Mouse (Mus musculus): Measurements from ENCODE around the gene Gm17631. TPM values are rescaled to one million over a fixed set of nuclear protein-coding genes. Genes with fewer than 3 reads are reported as not detected.
"Not testable (repeated sequence)": the region's sequence is repeated elsewhere in the genome, so short reads cannot be mapped to it uniquely, and the experiment has no call there.

The Gm17631 gene
- polyA plus RNA-seq (2014; fragmentation: Nextera tagmentation; extraction: Ambion mirVana), result not detected in 2 replicates

GRCm38 (mm10) chr6:129862349-129862748 lies at the start of gene Gm17631:
Gene Gm17631 (plus strand): TSS chr6:129862649.
- not testable (repeated sequence) for H3K9me3 ChIP-seq (ENCODE audit: control insufficient read depth, low read depth, low read length); H3K36me3 ChIP-seq (ENCODE audit: control insufficient read depth, insufficient read depth, low read length); H3K4me1 ChIP-seq (ENCODE audit: control insufficient read depth, insufficient read depth, low read length); ATAC-seq (ENCODE audit: insufficient number of reproducible peaks, insufficient read depth, low FRiP score, low read depth); H3K9ac ChIP-seq (replicated peaks; ENCODE audit: low read depth, low read length); H3K27ac ChIP-seq (ENCODE audit: low read length); H3K27me3 ChIP-seq (ENCODE audit: control insufficient read depth, insufficient read depth, low read length); H3K4me3 ChIP-seq (ENCODE audit: low read depth, low read length); H3K4me2 ChIP-seq (replicated peaks; ENCODE audit: low read depth, low read length)
- no CpG with 5 or more reads among the region's 3 CpGs for WGBS

- H3K27ac ChIP-seq (ENCODE audit: low read length), result no peak overlapping the region
- WGBS, result 61% methylated on average over 3 of the region's 3 CpGs
- no peak overlapping the region for H3K4me2 ChIP-seq (replicated peaks; ENCODE audit: low read depth, low read length)
- no peaks in the 10 kb centered on the region for H3K27me3 ChIP-seq (ENCODE audit: control insufficient read depth, insufficient read depth, low read length)
- ATAC-seq (ENCODE audit: insufficient number of reproducible peaks, insufficient read depth, low FRiP score, low read depth), result no peak
- H3K36me3 ChIP-seq (ENCODE audit: control insufficient read depth, insufficient read depth, low read length), result no peaks in the 10 kb centered on the region
- no peak overlapping the region for H3K4me3 ChIP-seq (ENCODE audit: low read depth, low read length)
- H3K9ac ChIP-seq (replicated peaks; ENCODE audit: low read depth, low read length), result no peak overlapping the region
- H3K9me3 ChIP-seq (ENCODE audit: control insufficient read depth, low read depth, low read length), result 0 out of 2 replicates have a peak, but pooled peaks cover 3% of the 10 kb centered on the region
- H3K4me1 ChIP-seq (ENCODE audit: control insufficient read depth, insufficient read depth, low read length), result no peaks in the 10 kb centered on the region
These were observed 44.7 kb upstream of the Gm17631 start for GRCm38 (mm10) chr6:129817731-129818130.

DNA sequence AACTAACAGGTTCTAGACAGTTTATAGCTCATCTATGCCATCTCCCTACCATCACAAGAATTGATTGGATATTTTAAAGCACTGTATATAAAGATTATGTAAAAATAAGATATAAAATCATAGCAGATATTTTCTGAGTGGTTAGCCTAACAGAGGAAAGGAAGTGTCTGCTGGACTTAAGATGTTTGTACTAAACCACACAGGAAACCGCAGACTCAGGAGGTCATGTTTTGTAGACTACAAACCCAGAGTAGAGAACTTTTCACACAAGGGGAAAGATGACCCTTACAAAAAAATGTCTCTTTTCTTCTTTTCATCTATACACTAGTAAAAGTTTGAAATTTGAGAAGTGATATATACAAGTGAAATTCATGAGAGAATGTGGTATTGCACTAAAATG lies 38.4 kb upstream of the Gm17631 start:
- no peak overlapping the region for H3K4me2 ChIP-seq (replicated peaks; ENCODE audit: low read depth, low read length)
- H3K4me1 ChIP-seq (ENCODE audit: control insufficient read depth, insufficient read depth, low read length), result no peaks in the 10 kb centered on the region
- no peak overlapping the region for H3K4me3 ChIP-seq (ENCODE audit: low read depth, low read length)
- WGBS, result 85% methylated on average over 1 of the region's 1 CpGs
- H3K9me3 ChIP-seq (ENCODE audit: control insufficient read depth, low read depth, low read length), result 0 out of 2 replicates have a peak, but pooled peaks cover 2% of the 10 kb centered on the region
- no peak overlapping the region for H3K9ac ChIP-seq (replicated peaks; ENCODE audit: low read depth, low read length)
- no peaks in the 10 kb centered on the region for H3K27me3 ChIP-seq (ENCODE audit: control insufficient read depth, insufficient read depth, low read length)
- no peak for ATAC-seq (ENCODE audit: insufficient number of reproducible peaks, insufficient read depth, low FRiP score, low read depth)
- H3K36me3 ChIP-seq (ENCODE audit: control insufficient read depth, insufficient read depth, low read length), result no peaks in the 10 kb centered on the region
- H3K27ac ChIP-seq (ENCODE audit: low read length), result no peak overlapping the region

DNA sequence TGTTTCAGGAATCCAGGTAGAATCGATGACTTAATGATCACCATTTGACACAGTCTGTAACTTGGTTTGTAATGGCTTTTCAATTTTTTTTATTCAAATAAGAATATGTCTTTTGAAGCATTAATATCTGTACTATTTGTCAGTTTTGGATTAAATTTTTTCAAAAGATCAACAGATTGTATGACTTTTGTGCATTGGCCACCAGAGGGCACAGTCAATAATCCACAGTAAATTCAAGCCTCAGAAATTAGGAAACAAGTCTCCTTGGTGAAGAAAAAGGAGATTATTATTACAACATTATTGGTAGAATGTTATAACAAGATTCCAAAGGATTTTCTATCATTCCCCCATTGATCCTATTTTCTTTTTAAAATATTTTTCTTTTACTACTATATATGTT lies 36.9 kb upstream of the Gm17631 start:
- H3K9me3 ChIP-seq (ENCODE audit: control insufficient read depth, low read depth, low read length), result no peaks in the 10 kb centered on the region
- H3K27me3 ChIP-seq (ENCODE audit: control insufficient read depth, insufficient read depth, low read length), result no peaks in the 10 kb centered on the region
- no peak overlapping the region for H3K4me3 ChIP-seq (ENCODE audit: low read depth, low read length)
- 71% methylated on average over 1 of the region's 1 CpGs for WGBS
- no peak overlapping the region for H3K27ac ChIP-seq (ENCODE audit: low read length)
- H3K9ac ChIP-seq (replicated peaks; ENCODE audit: low read depth, low read length), result no peak overlapping the region
- H3K4me1 ChIP-seq (ENCODE audit: control insufficient read depth, insufficient read depth, low read length), result no peaks in the 10 kb centered on the region
- H3K36me3 ChIP-seq (ENCODE audit: control insufficient read depth, insufficient read depth, low read length), result no peaks in the 10 kb centered on the region
- no peak for ATAC-seq (ENCODE audit: insufficient number of reproducible peaks, insufficient read depth, low FRiP score, low read depth)
- H3K4me2 ChIP-seq (replicated peaks; ENCODE audit: low read depth, low read length), result no peak overlapping the region

DNA sequence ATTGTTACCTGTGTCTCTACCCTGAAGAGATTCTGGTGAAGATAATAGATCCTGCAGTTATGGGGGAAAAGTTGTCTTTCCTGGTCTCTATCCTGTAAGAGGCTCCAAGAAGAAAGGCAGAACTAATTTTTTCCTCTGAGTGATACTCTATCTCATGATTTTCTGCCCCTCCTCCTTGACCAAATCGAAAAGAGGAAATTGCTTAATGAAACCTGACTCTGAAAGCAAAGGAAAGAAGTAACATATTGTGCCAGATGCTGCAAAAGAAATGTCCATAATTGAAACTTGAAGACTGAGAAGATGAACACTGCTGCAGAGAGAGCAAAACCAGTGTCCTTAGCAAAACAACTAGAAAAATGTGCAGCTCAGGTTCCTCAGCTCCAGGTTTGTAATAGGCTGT lies 14.1 kb downstream of the Gm17631 start, which contains the start of gene Klra17:
TSS of gene Klra17 (minus strand) at position 124 of the 400 bp plus-strand sequence.
- WGBS, result 37% methylated on average over 1 of the region's 1 CpGs
- Histone ChIP-seq H3K9ac (replicated peaks; ENCODE audit: low read depth, low read length) (no peak within 1 kb of the TSS), H3K27ac (ENCODE audit: low read length) (no peak within 1 kb of the TSS)

DNA sequence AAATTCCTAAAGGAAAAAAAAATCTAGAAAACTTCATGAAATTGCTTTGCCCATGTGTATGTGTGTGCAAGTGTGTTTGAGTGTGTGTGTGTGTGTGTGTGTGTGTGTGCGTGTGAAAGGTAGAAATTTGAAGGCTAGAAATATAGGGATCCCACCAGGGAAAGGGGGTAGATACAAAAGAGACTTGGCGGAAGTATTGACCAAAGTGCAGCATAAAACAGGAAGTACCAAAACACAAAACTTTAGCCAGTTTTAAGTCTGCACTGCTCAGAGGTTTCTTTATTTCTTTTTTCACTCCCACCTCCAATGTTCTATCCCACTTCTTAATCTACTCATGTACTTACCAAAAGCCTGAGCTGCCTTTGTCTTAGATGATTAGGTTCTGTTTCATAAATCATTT lies 20.1 kb downstream of the Gm17631 start:
- WGBS, result 87% methylated on average over 2 of the region's 2 CpGs
- H3K4me2 ChIP-seq (replicated peaks; ENCODE audit: low read depth, low read length), result no peak overlapping the region
- no peak overlapping the region for H3K4me3 ChIP-seq (ENCODE audit: low read depth, low read length)
- no peak overlapping the region for H3K27ac ChIP-seq (ENCODE audit: low read length)
- no peaks in the 10 kb centered on the region for H3K27me3 ChIP-seq (ENCODE audit: control insufficient read depth, insufficient read depth, low read length)
- no peak for ATAC-seq (ENCODE audit: insufficient number of reproducible peaks, insufficient read depth, low FRiP score, low read depth)
- no peaks in the 10 kb centered on the region for H3K4me1 ChIP-seq (ENCODE audit: control insufficient read depth, insufficient read depth, low read length)
- no peaks in the 10 kb centered on the region for H3K36me3 ChIP-seq (ENCODE audit: control insufficient read depth, insufficient read depth, low read length)
- no peak overlapping the region for H3K9ac ChIP-seq (replicated peaks; ENCODE audit: low read depth, low read length)
- H3K9me3 ChIP-seq (ENCODE audit: control insufficient read depth, low read depth, low read length), result peaks cover 5% of the 10 kb centered on the region; the same call in 1 of the 2 replicates

More for the DNA sequence above, 14.1 kb downstream of the Gm17631 start, which contains the start of gene Klra17:
- Histone ChIP-seq H3K27me3 (ENCODE audit: control insufficient read depth, insufficient read depth, low read length) (no peaks in the 10 kb centered on the region), H3K4me2 (replicated peaks; ENCODE audit: low read depth, low read length) (no peak within 1 kb of the TSS), H3K4me1 (ENCODE audit: control insufficient read depth, insufficient read depth, low read length) (no peaks in the 10 kb centered on the region), H3K36me3 (ENCODE audit: control insufficient read depth, insufficient read depth, low read length) (no peaks in the 10 kb centered on the region), H3K4me3 (ENCODE audit: low read depth, low read length) (no peak within 1 kb of the TSS), H3K9me3 (ENCODE audit: control insufficient read depth, low read depth, low read length) (0 out of 2 replicates have a peak, but pooled peaks cover 4% of the 10 kb centered on the region)
- ATAC-seq (ENCODE audit: insufficient number of reproducible peaks, insufficient read depth, low FRiP score, low read depth), result no peak

Other genes with a start within 250 kb of the Gm17631 start
- 0.12 TPM in 1 of 2 replicates, not detected in the other for gene Klrk1, start 238.8 kb upstream of the Gm17631 start, polyA plus RNA-seq (2014; fragmentation: Nextera tagmentation; extraction: Ambion mirVana)
- not detected in 2 replicates for gene Klrc3, start 219.3 kb upstream of the Gm17631 start, polyA plus RNA-seq (2014; fragmentation: Nextera tagmentation; extraction: Ambion mirVana)
- not detected in 2 replicates for gene Klrc2, start 202.0 kb upstream of the Gm17631 start, polyA plus RNA-seq (2014; fragmentation: Nextera tagmentation; extraction: Ambion mirVana)
- gene Klrc1, start 183.7 kb upstream of the Gm17631 start, polyA plus RNA-seq (2014; fragmentation: Nextera tagmentation; extraction: Ambion mirVana), result not detected in 2 replicates
- gene Klri1, start 145.5 kb upstream of the Gm17631 start, polyA plus RNA-seq (2014; fragmentation: Nextera tagmentation; extraction: Ambion mirVana), result not detected in 2 replicates
- not detected in 2 replicates for gene Klri2, start 122.2 kb upstream of the Gm17631 start, polyA plus RNA-seq (2014; fragmentation: Nextera tagmentation; extraction: Ambion mirVana)
- gene Gm156, start 78.4 kb upstream of the Gm17631 start, polyA plus RNA-seq (2014; fragmentation: Nextera tagmentation; extraction: Ambion mirVana), result not detected in 2 replicates
- not detected in 2 replicates for gene Klra17, start 14.0 kb downstream of the Gm17631 start, polyA plus RNA-seq (2014; fragmentation: Nextera tagmentation; extraction: Ambion mirVana)
- not detected in 2 replicates for gene Klra5, start 55.0 kb downstream of the Gm17631 start, polyA plus RNA-seq (2014; fragmentation: Nextera tagmentation; extraction: Ambion mirVana)
- not detected in 2 replicates for gene Klra6, start 164.3 kb downstream of the Gm17631 start, polyA plus RNA-seq (2014; fragmentation: Nextera tagmentation; extraction: Ambion mirVana)
- gene Klra4, start 204.6 kb downstream of the Gm17631 start, polyA plus RNA-seq (2014; fragmentation: Nextera tagmentation; extraction: Ambion mirVana), result not detected in 2 replicates